Mouse (Mus musculus): ENCODE measurements around the gene Scyl3. TPM values are rescaled to one million over a fixed set of nuclear protein-coding genes. Genes with fewer than 3 reads are reported as not detected.

Scyl3 gene
- total RNA-seq, 2 experiments from 2014 or later, result 6.8 to 9.2 TPM

GRCm38 (mm10) chr1:163942056-163942455 is 13.2 kb downstream of the Scyl3 start:
- intact Hi-C loops (cut with DNase I), result no loop called here
- DNase-seq, result no peak

- intact Hi-C loops (cut with DNase I), result no loop called here
- DNase-seq, result no peak
These were observed 24.5 kb downstream of the Scyl3 start for GRCm38 (mm10) chr1:163953396-163953795.

- intact Hi-C loops (cut with DNase I), result no loop called here
- no peak for DNase-seq
These were observed 29.1 kb downstream of the Scyl3 start for GRCm38 (mm10) chr1:163958036-163958435.

- DNase-seq, result no peak
- intact Hi-C loops (cut with DNase I), result no loop called here
These were observed 35.2 kb downstream of the Scyl3 start for GRCm38 (mm10) chr1:163964008-163964689.

GRCm38 (mm10) chr1:163974471-163974870 is 45.6 kb downstream of the Scyl3 start:
- DNase-seq, result no peak
- intact Hi-C loops (cut with DNase I), result no loop called here

- intact Hi-C loops (cut with DNase I), result no loop called here
- DNase-seq, result no peak
These were observed 46.2 kb downstream of the Scyl3 start for GRCm38 (mm10) chr1:163975088-163975487.

GRCm38 (mm10) chr1:163976515-163976914 is 47.6 kb downstream of the Scyl3 start:
- DNase-seq, result no peak
- intact Hi-C loops (cut with DNase I), result no loop called here

- intact Hi-C loops (cut with DNase I), result no loop called here
- no peak for DNase-seq
These were observed 63.5 kb downstream of the Scyl3 start for GRCm38 (mm10) chr1:163992371-163992770.

GRCm38 (mm10) chr1:163994173-163994720 is 65.3 kb downstream of the Scyl3 start:
- intact Hi-C loops (cut with DNase I), result no loop called here

GRCm38 (mm10) chr1:163994721-163995608 is 66.1 kb downstream of the Scyl3 start, which contains the start of the genes BC055324 and Mettl18:
Gene BC055324, minus strand, starts transcription at chr1:163994796.
Gene Mettl18, plus strand, starts transcription at chr1:163994889.
- intact Hi-C loops (cut with DNase I), result loop anchor here (5.0 kb wide), 1 partner anchor 63 kb away; no protein-coding TSS in a partner anchor

More at GRCm38 (mm10) chr1:163994173-163994720, 65.3 kb downstream of the Scyl3 start:
- no peak for DNase-seq

GRCm38 (mm10) chr1:163995609-163995913 is 66.7 kb downstream of the Scyl3 start:
- DNase-seq, result no peak
- intact Hi-C loops (cut with DNase I), result loop anchor here (5.0 kb wide), 1 partner anchor 63 kb away; no protein-coding TSS in a partner anchor

More at GRCm38 (mm10) chr1:163994721-163995608, 66.1 kb downstream of the Scyl3 start, which contains the start of the genes BC055324 and Mettl18:
- DNase-seq, result peak; percentile 88 to 91

GRCm38 (mm10) chr1:164001831-164002452 is 73.0 kb downstream of the Scyl3 start:
- DNase-seq, result no peak
- intact Hi-C loops (cut with DNase I), result no loop called here

GRCm38 (mm10) chr1:164004311-164004710 is 75.4 kb downstream of the Scyl3 start:
- DNase-seq, result no peak
- intact Hi-C loops (cut with DNase I), result no loop called here

Other genes with a start within 250 kb of the Scyl3 start
- gene Mettl11b, start 203.9 kb upstream of the Scyl3 start, total RNA-seq (2021), result under 1 TPM; 0.19 to 0.76 TPM
- gene Kifap3, start 149.5 kb upstream of the Scyl3 start, total RNA-seq (2021), result 10 to 100 TPM; 21.1 to 21.8 TPM
- 1 to 10 TPM; 1.1 to 2.7 TPM for gene BC055324, start 65.7 kb downstream of the Scyl3 start, total RNA-seq (2021)
- 1 to 10 TPM; 2.9 to 3.5 TPM for gene Mettl18, start 65.8 kb downstream of the Scyl3 start, total RNA-seq (2021)
- 1 to 10 TPM in 1 of 2 experiments, under 1 TPM in 1; 0.98 to 1.0 TPM for gene Sele, start 119.1 kb downstream of the Scyl3 start, total RNA-seq (2021)
- gene Sell, start 132.9 kb downstream of the Scyl3 start, total RNA-seq (2021), result 1 to 10 TPM; 1.1 to 2.6 TPM
- gene Selp, start 186.2 kb downstream of the Scyl3 start, total RNA-seq (2021), result 1 to 10 TPM; 1.5 to 1.9 TPM
- 1 to 10 TPM; 1.7 to 2.4 TPM for gene F5, start 222.7 kb downstream of the Scyl3 start, total RNA-seq (2021)